Comparison of ENCODE assay signal across 8 mouse cellular contexts in the genomic region with DNA sequence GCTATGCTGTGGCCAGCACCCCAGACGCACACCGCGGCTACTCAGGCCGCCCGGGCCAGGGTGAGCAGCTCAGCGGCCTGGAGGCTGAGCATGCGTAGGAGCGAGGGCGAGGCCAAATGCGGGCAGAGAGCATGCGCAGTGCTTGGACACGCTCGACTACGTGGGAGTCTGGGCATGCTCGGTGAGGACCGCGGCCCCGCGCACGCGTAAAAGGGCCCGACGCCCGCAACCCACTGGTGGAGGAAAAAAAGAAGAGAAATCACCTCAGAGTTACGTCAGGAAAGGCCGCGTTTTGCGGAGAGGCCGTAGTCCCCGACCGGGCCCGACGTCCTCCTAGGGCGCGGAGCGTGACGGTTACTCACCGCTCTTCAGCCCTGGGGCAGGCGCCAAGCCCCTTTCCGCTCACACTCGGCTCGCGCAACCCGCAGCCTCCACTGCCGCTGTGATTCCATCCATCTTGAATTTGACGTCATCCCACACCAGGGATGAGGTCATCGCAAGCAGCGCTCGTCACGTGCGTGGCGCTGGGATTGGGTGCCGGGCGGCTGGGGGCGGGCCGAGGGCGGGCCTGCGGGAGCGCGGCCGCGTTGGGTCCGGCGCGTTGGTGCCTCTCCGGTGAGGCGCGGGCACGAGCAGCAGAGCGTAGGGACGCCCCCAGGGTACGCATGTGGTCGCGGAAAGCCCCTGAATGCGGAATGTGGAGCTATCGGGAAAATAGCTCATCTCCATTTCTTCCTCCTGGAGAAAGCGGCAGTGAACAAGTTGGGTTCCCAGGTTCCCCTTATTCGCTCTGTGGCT. TPM values are rescaled to one million over a fixed set of nuclear protein-coding genes. Genes with fewer than 3 reads are reported as not detected.
DNase-seq lines count a peak whose midpoint lies in the region; ATAC-seq and TF ChIP-seq lines count a peak whose summit lies in the region.

A gene (minus strand): TSS at position 448 of the 798 bp plus-strand sequence.
A gene (minus strand): TSS at position 472 of the 798 bp plus-strand sequence.

- H3K9ac ChIP-seq in heart, embryonic 12.5 days, result peak within 1 kb of the TSS; percentile 92
- H3K9ac ChIP-seq in kidney, postnatal 0 days (ENCODE audit: low read depth, low read length), result peak within 1 kb of the TSS; percentile 86
- peak within 1 kb of the TSS; percentile 93 for H3K9ac ChIP-seq in liver, embryonic 11.5 days (ENCODE audit: low read depth, low read length)
- H3K9ac ChIP-seq in stomach, embryonic 14.5 days (replicated peaks; ENCODE audit: low read depth, low read length), result peak within 1 kb of the TSS; percentile 88

- peak within 1 kb of the TSS; percentile 89 for H3K4me2 ChIP-seq in heart, embryonic 12.5 days
- H3K4me2 ChIP-seq in kidney, postnatal 0 days (ENCODE audit: low read length), result peak within 1 kb of the TSS; percentile 74
- H3K4me2 ChIP-seq in liver, embryonic 11.5 days, result peak within 1 kb of the TSS; percentile 94
- H3K4me2 ChIP-seq in stomach, embryonic 14.5 days (replicated peaks; ENCODE audit: low read depth, low read length), result peak within 1 kb of the TSS; percentile 70

- H3K79me3 ChIP-seq in C2C12 (ENCODE audit: low read depth), result peaks cover 28% of the 10 kb centered on the region

- DNase-seq in brain, embryonic 14.5 days (ENCODE audit: low read depth), result peak; percentile 99
- DNase-seq in kidney, postnatal 0 days (ENCODE audit: low spot score), result peak; percentile 97
- peak; percentile 91 for DNase-seq in liver, embryonic 11.5 days (ENCODE audit: low spot score)
- DNase-seq in naive thymus-derived CD4-positive, alpha-beta T cell, adult 2 months (ENCODE audit: low read depth), result peak; percentile 97

- H3K36me3 ChIP-seq in C2C12 (ENCODE audit: control insufficient read depth, insufficient read depth), result peaks cover 4% of the 10 kb centered on the region
- H3K36me3 ChIP-seq in erythroblast, embryonic 14.5 days (ENCODE audit: control insufficient read depth), result peaks cover 2% of the 10 kb centered on the region
- H3K36me3 ChIP-seq in heart, embryonic 12.5 days, result no peaks in the 10 kb centered on the region
- no peaks in the 10 kb centered on the region for H3K36me3 ChIP-seq in kidney, postnatal 0 days (ENCODE audit: insufficient read depth, low read length)
- no peaks in the 10 kb centered on the region for H3K36me3 ChIP-seq in liver, embryonic 11.5 days (ENCODE audit: control insufficient read depth, insufficient read depth, low read length)
- no peaks in the 10 kb centered on the region; the same call in 1 of the 2 replicates for H3K36me3 ChIP-seq in stomach, embryonic 14.5 days (ENCODE audit: control insufficient read depth, insufficient read depth, low read length)

- peak within 1 kb of the TSS; percentile 65 for H3ac ChIP-seq in C2C12 (ENCODE audit: control insufficient read depth, insufficient read length, low read depth)

- TF ChIP-seq CTCF in C2C12 (IDR thresholded peaks at IDR 0.05; ENCODE audit: control insufficient read depth, insufficient read depth, insufficient read length), result no peak
- no peak for TF ChIP-seq CTCF in brain, embryonic 14.5 days (IDR thresholded peaks at IDR 0.05; ENCODE audit: borderline replicate concordance, extremely low read depth, insufficient read depth, insufficient read length)
- TF ChIP-seq CTCF in kidney, postnatal 0 days (IDR thresholded peaks at IDR 0.05; ENCODE audit: low read depth), result no peak

- under 1% methylated on average over 78 of the region's 78 CpGs for whole genome bisulfite sequencing in heart, embryonic 12.5 days
- WGBS in kidney, postnatal 0 days, result 1% methylated on average over 77 of the region's 78 CpGs
- WGBS in liver, embryonic 11.5 days, result under 1% methylated on average over 78 of the region's 78 CpGs
- WGBS in stomach, embryonic 14.5 days, result under 1% methylated on average over 78 of the region's 78 CpGs

- H3K9me3 ChIP-seq in erythroblast, embryonic 14.5 days (ENCODE audit: control insufficient read depth, low read length), result no peaks in the 10 kb centered on the region
- no peaks in the 10 kb centered on the region for H3K9me3 ChIP-seq in heart, embryonic 12.5 days (replicated peaks)
- H3K9me3 ChIP-seq in kidney, postnatal 0 days (replicated peaks; ENCODE audit: low read length), result no peaks in the 10 kb centered on the region
- no peaks in the 10 kb centered on the region for H3K9me3 ChIP-seq in liver, embryonic 11.5 days (ENCODE audit: control insufficient read depth, low read length)
- H3K9me3 ChIP-seq in stomach, embryonic 14.5 days (ENCODE audit: control insufficient read depth, low read depth, low read length), result no peaks in the 10 kb centered on the region

- H3K4me3 ChIP-seq in C2C12 (ENCODE audit: insufficient read depth, poor library complexity, severe bottlenecking), result peak within 1 kb of the TSS; percentile 72
- H3K4me3 ChIP-seq in erythroblast, embryonic 14.5 days (replicated peaks), result peak within 1 kb of the TSS; percentile 94
- H3K4me3 ChIP-seq in heart, embryonic 12.5 days, result peak within 1 kb of the TSS; percentile 74
- H3K4me3 ChIP-seq in kidney, postnatal 0 days (replicated peaks; ENCODE audit: low read depth, low read length), result peak within 1 kb of the TSS; percentile 89
- H3K4me3 ChIP-seq in liver, embryonic 11.5 days (ENCODE audit: low read depth, low read length), result peak within 1 kb of the TSS; percentile 85
- H3K4me3 ChIP-seq in stomach, embryonic 14.5 days (ENCODE audit: low read depth, low read length), result peak within 1 kb of the TSS; percentile 80

- H3K27me3 ChIP-seq in C2C12 (ENCODE audit: control insufficient read depth, insufficient read depth, insufficient read length), result no peaks in the 10 kb centered on the region
- H3K27me3 ChIP-seq in erythroblast, embryonic 14.5 days (ENCODE audit: control insufficient read depth), result no peaks in the 10 kb centered on the region
- no peaks in the 10 kb centered on the region for H3K27me3 ChIP-seq in heart, embryonic 12.5 days (replicated peaks)
- H3K27me3 ChIP-seq in kidney, postnatal 0 days (ENCODE audit: insufficient read depth, low read length), result no peaks in the 10 kb centered on the region
- no peaks in the 10 kb centered on the region for H3K27me3 ChIP-seq in liver, embryonic 11.5 days (replicated peaks; ENCODE audit: control insufficient read depth, insufficient read depth, low read length)
- no peaks in the 10 kb centered on the region for H3K27me3 ChIP-seq in stomach, embryonic 14.5 days (ENCODE audit: control insufficient read depth, insufficient read depth, low read length)

- H3K27ac ChIP-seq in heart, embryonic 12.5 days (ENCODE audit: poor library complexity, severe bottlenecking), result peak within 1 kb of the TSS; percentile 91
- H3K27ac ChIP-seq in kidney, postnatal 0 days, result peak within 1 kb of the TSS; percentile 91
- peak within 1 kb of the TSS; percentile 89 for H3K27ac ChIP-seq in liver, embryonic 11.5 days (ENCODE audit: low read depth, low read length)
- peak within 1 kb of the TSS; percentile 97 for H3K27ac ChIP-seq in stomach, embryonic 14.5 days (ENCODE audit: low read length)

- peaks cover 45% of the 10 kb centered on the region for H3K79me2 ChIP-seq in C2C12 (ENCODE audit: control insufficient read depth, insufficient read depth)

- H3K4me1 ChIP-seq in erythroblast, embryonic 14.5 days (ENCODE audit: control insufficient read depth), result peaks cover 68% of the 10 kb centered on the region
- H3K4me1 ChIP-seq in heart, embryonic 12.5 days (replicated peaks), result peaks cover 21% of the 10 kb centered on the region
- peaks cover 6% of the 10 kb centered on the region; the same call in 1 of the 2 replicates for H3K4me1 ChIP-seq in kidney, postnatal 0 days (replicated peaks; ENCODE audit: insufficient read depth, low read length)
- H3K4me1 ChIP-seq in liver, embryonic 11.5 days (replicated peaks; ENCODE audit: control insufficient read depth, insufficient read depth, low read length), result peaks cover 23% of the 10 kb centered on the region
- H3K4me1 ChIP-seq in stomach, embryonic 14.5 days (ENCODE audit: control insufficient read depth, insufficient read depth, low read length), result no peaks in the 10 kb centered on the region

- ATAC-seq in heart, embryonic 12.5 days (ENCODE audit: insufficient number of reproducible peaks, low FRiP score), result peak; percentile 98
- ATAC-seq in kidney, postnatal 0 days (replicated peaks; ENCODE audit: low FRiP score, low read depth), result peak; percentile 99
- peak; percentile 95 for ATAC-seq in liver, embryonic 11.5 days (replicated peaks; ENCODE audit: low FRiP score)
- peak; percentile 98 for ATAC-seq in stomach, embryonic 14.5 days (ENCODE audit: insufficient number of reproducible peaks, insufficient read depth, low FRiP score, low read depth)

- peak; percentile 88 for TF ChIP-seq POLR2A in brain, embryonic 14.5 days (IDR thresholded peaks at IDR 0.05; ENCODE audit: borderline replicate concordance, extremely low read depth, insufficient read depth, insufficient read length, poor library complexity, severe bottlenecking)

TF ChIP-seq in C2C12, 6 proteins besides CTCF, POLR2A, EP300 and RAD21:
- peak; percentile 88 for TF ChIP-seq MAX (IDR thresholded peaks at IDR 0.05)
- peak; percentile 78 for TF ChIP-seq USF1 (IDR thresholded peaks at IDR 0.05; ENCODE audit: low read depth)
- TF ChIP-seq CEBPB (IDR thresholded peaks at IDR 0.05; ENCODE audit: low read depth), result no peak
- TF ChIP-seq MYOD1 (IDR thresholded peaks at IDR 0.05; ENCODE audit: control insufficient read depth, insufficient read length, low read depth), result no peak

RNA-seq across cellular contexts. Expression of the first gene that starts in this region (rescaled TPM):
- polyA plus RNA-seq in C2C12 (2012; fragmentation: generic; extraction: Trizol), result 9.3 TPM
- polyA plus RNA-seq in brain, embryonic 14.5 days (2012; rRNA removed), result 11.4 and 15.2 TPM in 2 replicates
- polyA plus RNA-seq in erythroblast, embryonic 14.5 days (2012), result 0.62 and 0.78 TPM in 2 replicates
- 19.3 and 21.2 TPM in 2 replicates for polyA plus RNA-seq in heart, embryonic 12.5 days (2016; fragmentation: Nextera tagmentation; extraction: Ambion mirVana)
- 12.8 and 15.5 TPM in 2 replicates for polyA plus RNA-seq in kidney, postnatal 0 days (2015; fragmentation: Nextera tagmentation; extraction: Ambion mirVana)
- polyA plus RNA-seq in liver, embryonic 11.5 days (2014; fragmentation: Nextera tagmentation; extraction: Ambion mirVana), result 12.1 and 12.5 TPM in 2 replicates
- polyA plus RNA-seq in stomach, embryonic 14.5 days (2014; fragmentation: Nextera tagmentation; extraction: Ambion mirVana), result 19.2 and 22.0 TPM in 2 replicates

RNA-seq across cellular contexts. Expression of the second gene that starts in this region (rescaled TPM):
- polyA plus RNA-seq in C2C12 (2012; fragmentation: generic; extraction: Trizol), result 11.5 TPM
- 14.1 and 17.4 TPM in 2 replicates for polyA plus RNA-seq in brain, embryonic 14.5 days (2012; rRNA removed)
- polyA plus RNA-seq in erythroblast, embryonic 14.5 days (2012), result 1.3 and 1.5 TPM in 2 replicates
- 11.0 and 11.7 TPM in 2 replicates for polyA plus RNA-seq in heart, embryonic 12.5 days (2016; fragmentation: Nextera tagmentation; extraction: Ambion mirVana)
- polyA plus RNA-seq in kidney, postnatal 0 days (2015; fragmentation: Nextera tagmentation; extraction: Ambion mirVana), result 8.6 and 9.1 TPM in 2 replicates
- polyA plus RNA-seq in liver, embryonic 11.5 days (2014; fragmentation: Nextera tagmentation; extraction: Ambion mirVana), result 10.0 and 10.1 TPM in 2 replicates
- 16.9 and 18.3 TPM in 2 replicates for polyA plus RNA-seq in stomach, embryonic 14.5 days (2014; fragmentation: Nextera tagmentation; extraction: Ambion mirVana)

Comparison
In these comparisons a context has a peak if more than half of its experiments do, and no peak if none do; other contexts are left out.
1. Peak in every context shown above with its lines: DNase-seq, ATAC-seq, H3K4me3 ChIP-seq and H3K27ac ChIP-seq.